Mouse (Mus musculus): Measurements from ENCODE around the gene Gm10139.
"Not testable (repeated sequence)": the region's sequence is repeated elsewhere in the genome, so short reads cannot be mapped to it uniquely, and the experiment has no call there.

Gene Gm10139

DNA sequence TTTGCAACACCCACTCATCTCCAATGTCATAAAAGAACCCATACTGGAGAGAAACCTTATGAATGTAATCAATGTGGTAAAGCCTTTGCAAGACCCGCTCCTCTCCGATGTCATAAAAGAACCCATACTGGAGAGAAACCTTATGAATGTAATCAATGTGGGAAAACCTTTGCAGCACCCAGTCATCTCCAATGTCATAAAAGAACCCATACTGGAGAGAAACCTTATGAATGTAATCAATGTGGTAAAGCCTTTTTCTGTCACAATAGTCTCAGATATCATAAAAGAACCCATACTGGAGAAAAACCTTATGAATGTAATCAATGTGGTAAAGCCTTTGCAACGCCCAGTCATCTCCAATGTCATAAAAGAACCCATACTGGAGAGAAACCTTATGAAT, at the start of gene Gm10139:
Gene Gm10139, plus strand, starts transcription at position 301 of the 400 bp plus-strand sequence.
- not testable (repeated sequence) for DNase-seq (ENCODE audit: low read depth, low spot score)

DNA sequence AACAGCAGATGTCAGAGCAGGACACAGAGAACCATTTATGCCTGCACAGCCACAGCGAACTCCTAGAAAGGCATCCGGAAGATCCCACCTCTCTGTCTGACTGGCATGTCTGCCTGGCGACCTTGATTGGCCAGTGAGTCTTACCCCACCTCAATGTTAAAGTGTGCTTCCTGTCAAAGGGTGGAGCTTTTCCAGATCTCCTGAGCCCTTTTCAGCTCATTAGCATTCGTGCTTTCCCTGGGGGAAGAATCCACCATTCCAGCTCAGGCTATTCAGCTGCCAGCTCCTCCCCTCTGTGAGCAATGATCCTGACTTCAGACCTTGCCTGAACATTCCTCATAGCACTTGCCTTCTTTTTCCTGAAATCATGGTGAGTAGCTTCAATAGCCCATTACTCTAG, 45.2 kb downstream of the Gm10139 start:
- DNase-seq (ENCODE audit: low read depth, low spot score) = not testable (repeated sequence)
